29 mouse cellular contexts compared by ENCODE assay signal in the genomic region with DNA sequence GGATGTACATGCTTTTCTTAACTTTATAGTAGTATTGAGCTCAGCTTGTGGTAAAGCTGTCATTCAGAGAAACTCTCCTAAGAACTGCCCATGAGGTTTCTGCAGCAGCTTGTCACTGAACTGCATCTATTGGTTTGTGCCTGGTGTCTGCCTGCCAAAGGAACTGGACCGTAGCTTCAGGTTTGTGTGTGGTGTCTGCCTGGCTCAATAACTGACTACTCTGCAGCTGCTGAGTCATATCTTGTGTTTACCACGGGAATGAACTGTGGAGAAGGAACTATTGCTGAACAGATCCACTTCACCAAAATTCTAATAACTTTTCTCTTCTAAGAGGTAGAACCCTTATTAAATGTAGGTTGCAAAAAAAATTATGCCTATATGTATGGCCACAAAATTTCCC.
DNase-seq lines count a peak whose midpoint lies in the region; ATAC-seq lines count a peak whose summit lies in the region.
"Had no signal": no experiment of that assay in that cellular context is flagged by ENCODE, and none has a peak within 500 bp of the region (broad histone marks: within the 10 kb centered on the region; RNA-seq: fewer than 3 reads in every experiment).

No protein-coding gene starts in this region.

- H3K9ac ChIP-seq in hindbrain, embryonic 12.5 days: no peak overlapping the region
- H3K9ac ChIP-seq: embryonic facial prominence, embryonic 12.5 days; embryonic facial prominence, embryonic 15.5 days; forebrain, embryonic 13.5 days; heart, embryonic 12.5 days; heart, embryonic 15.5 days; hindbrain, embryonic 14.5 days had no signal

- H3K9me3 ChIP-seq in hindbrain, embryonic 12.5 days (replicated peaks): no peaks in the 10 kb centered on the region
- H3K9me3 ChIP-seq: embryonic facial prominence, embryonic 12.5 days; embryonic facial prominence, embryonic 15.5 days; forebrain, embryonic 10.5 days; forebrain, embryonic 13.5 days; heart, embryonic 12.5 days; heart, embryonic 15.5 days; hindbrain, embryonic 10.5 days had no signal

- H3K4me1 ChIP-seq in hindbrain, embryonic 12.5 days: no peaks in the 10 kb centered on the region
- H3K4me1 ChIP-seq: embryonic facial prominence, embryonic 12.5 days; embryonic facial prominence, embryonic 15.5 days; forebrain, embryonic 10.5 days; heart, embryonic 12.5 days; heart, embryonic 15.5 days; hindbrain, embryonic 10.5 days had no signal

- H3K27me3 ChIP-seq in hindbrain, embryonic 12.5 days: no peaks in the 10 kb centered on the region
- H3K27me3 ChIP-seq: embryonic facial prominence, embryonic 12.5 days; embryonic facial prominence, embryonic 15.5 days; forebrain, embryonic 13.5 days; heart, embryonic 12.5 days; heart, embryonic 15.5 days had no signal

- ATAC-seq in hindbrain, embryonic 12.5 days (ENCODE audit: low FRiP score): no peak
- ATAC-seq: CD4-positive, CD25-positive, alpha-beta regulatory T cell, adult 4 months; forebrain, embryonic 13.5 days; forebrain, embryonic 16.5 days; hindbrain, postnatal 0 days; inflammation-experienced regulatory T-cells, adult 6 months; intestine, embryonic 16.5 days had no signal

- 87% methylated on average over 2 of the region's 2 CpGs for WGBS in hindbrain, embryonic 12.5 days

- H3K4me3 ChIP-seq in hindbrain, embryonic 12.5 days: no peak overlapping the region
- H3K4me3 ChIP-seq: embryonic facial prominence, embryonic 12.5 days; embryonic facial prominence, embryonic 15.5 days; forebrain, embryonic 10.5 days; forebrain, embryonic 13.5 days; heart, embryonic 12.5 days; heart, embryonic 15.5 days; hindbrain, embryonic 10.5 days had no signal

- H3K36me3 ChIP-seq in hindbrain, embryonic 12.5 days: no peaks in the 10 kb centered on the region
- H3K36me3 ChIP-seq: embryonic facial prominence, embryonic 12.5 days; embryonic facial prominence, embryonic 15.5 days; forebrain, embryonic 10.5 days; heart, embryonic 12.5 days; heart, embryonic 15.5 days; hindbrain, embryonic 10.5 days had no signal

- peak; percentile 52 for DNase-seq in 3T3-L1 (ENCODE audit: low read depth, low spot score)
- peak; percentile 27 for DNase-seq in Muller cell, postnatal 12 days (ENCODE audit: inconsistent ontology term)
- DNase-seq in brain, adult 2 months (ENCODE audit: low read depth, low spot score): peak; percentile 50
- no peak for DNase-seq in layer of hippocampus, postnatal 14 days (ENCODE audit: low spot score in 2 of 2)
- no peak for DNase-seq in cerebellum, adult 8-10 months
- DNase-seq: adrenal gland, adult 2 months; adrenal gland, postnatal 14 days; cerebellum, adult 11-12 months; cerebellum, adult 9-10 months; cerebellum, postnatal 25 days; gastrocnemius, postnatal 25 days; heart, adult 18-20 months; heart, postnatal 10 days; heart, postnatal 36 days; kidney, adult 18-20 months had no signal

- H3K4me2 ChIP-seq in hindbrain, embryonic 12.5 days (replicated peaks): no peak overlapping the region
- H3K4me2 ChIP-seq: embryonic facial prominence, embryonic 12.5 days; embryonic facial prominence, embryonic 15.5 days; forebrain, embryonic 13.5 days; heart, embryonic 12.5 days; heart, embryonic 15.5 days; hindbrain, embryonic 14.5 days had no signal

- H3K27ac ChIP-seq in hindbrain, embryonic 12.5 days: no peak overlapping the region
- H3K27ac ChIP-seq: embryonic facial prominence, embryonic 12.5 days; embryonic facial prominence, embryonic 15.5 days; forebrain, embryonic 10.5 days; forebrain, embryonic 13.5 days; heart, embryonic 15.5 days; hindbrain, embryonic 10.5 days; hindbrain, embryonic 14.5 days; hindbrain, postnatal 0 days had no signal

Comparison
In these comparisons a context has a peak if more than half of its experiments do, and no peak if none do; other contexts are left out.
1. DNase-seq: peak in 3T3-L1 (single experiment), Muller cell, postnatal 12 days (single experiment) and brain, adult 2 months (single experiment); none in layer of hippocampus, postnatal 14 days (0 of 2) and cerebellum, adult 8-10 months (single experiment).